Mouse (Mus musculus) neutrophil, adult 5-6 weeks (primary cell): Measurements from ENCODE around the gene Insc. TPM values are rescaled to one million over a fixed set of nuclear protein-coding genes. Genes with fewer than 3 reads are reported as not detected.

ENCODE experiments used
- ATAC-seq: fragments of 151-379, 151-347 bp; 2 replicates; pipeline ENCODE4 v1.8.0; 2017; ENCODE audit warnings: mild to moderate bottlenecking, moderate TSS enrichment; ENCODE audit not compliant: insufficient number of reproducible peaks, poor library complexity, low FRiP score, severe bottlenecking; ENCODE audit errors: extremely low read depth
- total RNA-seq: library from RNA; stranded (forward); fragments of 200-1000 nt; gene quantifications from 2 replicates; pipeline ENCODE4 v1.2.3, GENCODE M21; 2017

The Insc gene
- total RNA-seq, 1 experiment from 2014 or later: not detected

DNA sequence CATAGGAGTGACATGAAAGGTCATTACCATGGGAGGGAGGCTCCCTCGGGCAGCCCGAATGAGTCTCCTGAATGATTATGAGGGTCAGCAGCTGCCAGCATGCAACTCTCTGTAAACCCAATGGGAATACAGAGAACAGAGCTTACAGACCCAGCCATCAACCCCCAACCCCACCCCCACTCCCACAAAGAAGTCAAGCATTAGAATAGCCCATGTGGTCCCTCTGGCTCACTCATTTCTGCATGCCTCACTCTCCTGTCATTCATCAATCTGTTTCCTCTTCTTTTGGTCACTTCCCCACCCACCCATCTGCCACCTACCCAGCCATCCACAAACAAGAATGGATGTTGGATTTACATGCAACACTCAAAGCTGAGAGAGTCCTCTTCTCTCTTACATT, 10.0 kb downstream of the Insc start:
- ATAC-seq: no peak

DNA sequence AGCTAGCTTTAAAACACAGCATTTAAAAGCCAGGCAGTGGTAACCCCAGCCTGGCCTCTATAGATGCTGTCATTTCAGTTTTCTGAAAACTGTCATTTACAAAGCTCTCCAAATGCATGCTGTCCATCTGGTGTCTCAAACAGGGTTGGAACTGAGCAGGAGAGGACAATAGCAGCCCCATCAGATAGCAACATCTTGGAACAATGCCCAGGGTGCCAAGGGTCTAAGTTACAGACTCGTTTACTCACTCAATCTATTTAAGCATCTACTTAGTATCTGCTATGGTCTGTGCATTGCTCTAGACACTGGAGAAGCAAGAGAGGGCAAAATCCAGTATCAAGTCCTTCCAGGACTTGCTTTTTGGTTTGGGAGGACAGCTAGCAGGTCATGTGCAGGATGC, 10.7 kb downstream of the Insc start:
- no peak for ATAC-seq

DNA sequence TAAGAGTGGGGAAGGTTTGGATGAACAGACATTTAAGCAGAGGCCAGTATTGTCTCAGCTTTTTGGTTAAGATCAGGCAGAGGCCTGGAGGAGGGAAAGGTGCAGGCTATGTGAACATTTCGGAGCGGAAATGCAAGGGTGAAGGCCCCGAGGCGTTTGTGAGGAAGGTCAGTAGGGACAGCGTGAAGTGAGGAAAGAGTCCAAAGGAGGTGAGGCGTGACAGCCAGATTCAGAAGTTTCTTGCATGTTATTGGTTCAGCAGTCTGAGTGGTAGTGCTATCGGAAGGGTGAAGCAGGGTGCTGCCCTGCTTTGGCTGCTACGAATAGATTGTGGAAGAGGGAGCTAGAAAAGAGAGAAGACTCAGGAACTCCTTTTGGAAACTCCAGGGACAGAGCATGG, 11.1 kb downstream of the Insc start:
- ATAC-seq: no peak

DNA sequence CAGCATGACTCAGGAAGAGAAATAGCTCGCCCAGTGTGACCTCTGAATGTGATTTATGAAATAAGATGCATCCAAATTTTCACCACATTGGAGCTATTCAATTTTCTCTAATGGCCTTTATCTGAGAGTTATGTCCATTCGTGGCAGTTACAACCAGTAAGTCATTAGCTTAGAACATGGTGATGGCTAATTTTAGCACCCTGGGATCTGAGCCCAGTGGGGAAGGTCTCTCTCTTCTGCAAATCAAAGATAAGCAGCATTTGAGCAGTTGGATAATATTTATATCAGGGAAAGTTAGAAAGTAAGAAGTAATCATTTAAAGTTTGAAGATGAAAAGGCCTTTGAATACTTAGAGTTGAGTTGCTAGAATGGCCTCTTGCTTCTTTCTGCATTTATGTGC, 19.2 kb downstream of the Insc start:
- ATAC-seq: no peak

DNA sequence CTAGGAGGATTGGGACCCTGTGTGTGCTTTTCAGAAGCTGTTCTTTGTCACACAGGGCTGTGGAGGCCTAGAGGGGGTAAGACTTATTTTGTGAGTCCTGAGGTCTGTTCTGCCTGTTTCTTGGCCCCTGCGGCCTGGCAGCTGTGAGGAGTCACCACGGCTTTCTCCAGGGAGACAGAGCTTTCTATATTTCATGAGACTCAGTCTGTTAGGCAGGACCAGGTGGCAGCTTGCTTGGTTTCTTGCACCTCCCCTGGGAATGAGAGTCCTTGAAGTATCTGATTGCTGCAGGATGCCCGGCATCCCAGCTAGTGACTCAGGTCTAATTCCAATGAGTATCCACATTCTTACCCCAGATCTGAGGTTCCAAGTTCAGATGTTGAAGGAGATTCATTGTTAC, 21.8 kb downstream of the Insc start:
- no peak for ATAC-seq

DNA sequence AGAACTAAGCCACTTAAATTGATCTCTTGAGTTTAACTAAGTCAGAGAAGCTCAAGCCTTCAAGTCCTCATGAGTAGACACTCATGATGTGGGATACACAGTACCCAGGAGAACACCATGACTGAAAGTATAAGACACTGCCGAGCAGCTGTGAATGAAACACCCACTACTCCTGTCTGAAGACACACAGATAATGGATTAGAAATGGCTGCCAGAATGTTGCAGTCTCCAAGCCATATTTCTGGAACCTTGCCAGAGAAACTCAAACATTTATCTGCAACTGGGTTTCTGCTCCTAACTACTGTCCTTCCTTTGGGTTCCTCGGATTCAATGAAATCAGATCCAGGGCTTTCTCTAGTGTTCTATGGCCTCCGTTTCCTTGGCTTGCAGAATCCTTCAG, 23.0 kb downstream of the Insc start:
- ATAC-seq: no peak

DNA sequence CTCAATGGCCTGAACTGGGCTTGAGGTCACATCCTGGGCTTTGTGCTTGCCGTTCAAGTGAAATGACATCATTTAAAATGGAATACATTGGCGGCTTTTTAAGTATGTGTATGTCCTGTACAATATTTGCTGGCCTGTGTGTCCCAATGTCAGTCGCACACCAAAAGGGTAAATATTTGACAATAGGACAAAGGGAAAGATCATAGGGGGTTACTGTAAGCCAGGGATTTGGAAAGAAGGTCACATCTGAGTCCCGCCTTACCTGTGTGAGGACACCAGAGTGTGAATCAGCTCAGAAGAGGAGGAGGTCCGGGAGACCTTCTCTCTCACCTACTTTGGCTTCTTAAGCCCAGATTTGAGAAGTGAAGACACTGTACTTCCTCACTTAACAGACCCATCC, 25.0 kb downstream of the Insc start:
- no peak for ATAC-seq

DNA sequence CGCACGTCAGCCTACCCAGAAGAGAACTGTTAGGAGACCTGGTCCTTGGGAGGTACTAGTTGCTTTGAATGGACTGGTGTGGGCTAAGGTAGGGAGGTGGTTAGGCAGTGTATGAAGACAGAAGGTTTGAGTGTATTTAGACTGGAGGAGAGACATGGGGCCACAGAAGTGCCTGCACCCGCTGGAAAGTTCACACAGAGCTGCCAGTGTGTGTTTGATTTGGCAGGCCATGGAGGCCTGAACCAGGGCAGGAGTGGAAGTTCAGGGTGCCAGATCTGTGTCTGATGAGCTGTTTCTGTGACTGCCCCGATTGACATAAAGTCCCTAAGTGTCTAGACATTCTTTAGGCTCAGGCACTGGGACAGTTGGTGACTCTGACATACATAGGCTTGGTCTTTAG, 25.5 kb downstream of the Insc start:
- ATAC-seq: no peak

DNA sequence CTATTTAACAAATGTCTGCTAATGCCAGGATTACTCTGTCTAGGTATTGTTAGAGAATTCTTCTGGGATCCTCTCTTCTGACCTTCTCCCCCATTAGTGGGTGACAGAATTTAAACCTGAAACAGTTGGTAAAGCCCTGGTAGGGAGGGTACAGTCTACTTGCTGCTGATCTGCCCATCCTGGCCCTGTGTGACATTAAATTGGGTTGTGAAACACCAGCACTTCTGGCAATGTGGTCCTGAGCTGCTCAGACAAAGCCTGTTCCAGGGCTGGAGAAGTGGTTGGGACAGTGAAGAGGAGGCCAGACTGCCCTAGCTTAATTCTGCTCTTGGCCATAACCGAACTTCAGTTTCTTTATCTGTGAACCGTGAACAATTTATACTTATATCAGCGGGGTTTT, 27.1 kb downstream of the Insc start:
- no peak for ATAC-seq

DNA sequence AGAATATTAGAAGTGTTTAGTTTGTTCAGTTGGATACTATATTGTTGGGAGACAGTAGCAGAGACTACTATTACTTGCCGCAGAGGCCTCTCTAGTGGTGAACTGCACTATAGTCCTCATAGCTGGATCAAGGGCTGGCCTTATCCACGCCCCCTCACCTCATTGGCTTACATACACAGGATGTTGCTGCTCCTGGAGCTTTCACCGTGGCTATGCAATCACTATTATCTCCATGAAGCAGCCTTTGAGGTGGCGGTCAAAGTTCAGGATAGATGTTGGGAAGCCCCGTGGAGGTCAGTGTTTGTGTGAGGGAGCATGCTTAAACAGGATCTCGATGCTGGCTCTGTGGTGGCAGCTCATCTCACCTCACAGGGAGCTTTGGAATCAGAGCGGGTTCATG, 28.3 kb downstream of the Insc start:
- no peak for ATAC-seq

DNA sequence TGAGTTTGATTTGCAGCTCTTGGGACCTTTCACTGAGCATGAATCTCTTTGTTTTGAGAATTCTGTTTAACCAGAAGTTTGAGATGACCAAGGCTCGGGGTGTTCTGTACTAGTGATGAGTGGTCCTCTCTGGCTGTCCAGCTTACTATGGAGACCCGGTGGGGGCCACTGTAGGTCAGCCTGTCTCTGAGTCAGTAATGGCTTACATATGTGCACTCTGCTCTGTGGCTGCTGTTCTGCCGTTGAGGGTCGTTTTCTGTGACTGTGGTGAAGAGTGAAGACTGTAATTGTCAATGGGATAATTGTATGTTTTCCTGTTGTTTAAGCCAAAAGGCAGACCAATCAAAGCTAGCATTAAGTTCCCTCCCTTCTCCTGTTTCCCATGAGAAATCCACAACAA, 30.3 kb downstream of the Insc start:
- ATAC-seq: no peak

DNA sequence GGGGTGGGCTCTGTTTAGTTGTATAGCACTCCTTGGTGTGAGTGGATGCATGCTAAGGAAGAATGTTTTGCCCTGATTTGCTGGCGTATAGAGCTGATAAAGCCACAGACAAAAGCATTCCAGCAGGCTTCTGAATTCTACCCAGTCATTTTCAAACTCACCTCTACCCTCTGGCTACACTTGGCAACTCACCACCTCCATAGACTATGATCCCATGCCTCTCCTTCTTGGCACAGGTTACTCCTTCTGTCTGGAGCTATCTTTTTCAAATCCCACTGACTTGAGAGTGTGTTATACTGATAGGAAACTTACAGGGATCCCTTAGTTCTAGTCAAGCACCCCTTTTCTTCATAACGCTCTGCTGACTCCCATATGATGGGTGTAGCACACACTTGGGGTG, 32.4 kb downstream of the Insc start:
- no peak for ATAC-seq

DNA sequence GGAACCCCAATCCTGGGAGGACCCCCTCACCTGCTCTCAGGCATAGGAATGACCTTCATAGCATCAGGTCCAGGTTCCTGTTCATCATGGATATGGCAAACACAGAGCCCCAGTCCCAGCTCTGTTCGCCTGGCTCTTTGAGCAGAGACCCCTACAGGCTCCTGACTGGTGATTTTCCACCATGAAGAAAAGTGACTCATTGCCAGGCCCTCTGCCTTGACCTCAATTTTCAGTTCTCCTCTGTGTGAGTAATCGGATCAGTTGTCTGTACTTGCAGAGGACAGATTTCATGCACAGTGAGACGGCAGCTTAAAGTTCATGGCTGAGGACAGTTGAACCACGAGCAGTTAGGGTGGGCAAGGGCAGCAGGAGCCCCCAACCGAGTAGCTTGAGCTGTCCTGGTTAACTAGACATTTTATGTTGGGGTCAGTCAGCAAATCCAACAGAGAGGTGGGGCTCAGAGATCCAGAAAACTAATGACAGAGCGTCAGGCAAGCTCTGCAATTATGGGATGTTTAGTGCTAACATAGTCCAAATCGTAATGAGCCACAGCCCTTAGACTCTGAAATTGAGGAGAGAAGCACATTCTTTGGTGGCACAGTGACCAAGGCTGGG, 34.8 kb downstream of the Insc start:
- ATAC-seq: no peak

DNA sequence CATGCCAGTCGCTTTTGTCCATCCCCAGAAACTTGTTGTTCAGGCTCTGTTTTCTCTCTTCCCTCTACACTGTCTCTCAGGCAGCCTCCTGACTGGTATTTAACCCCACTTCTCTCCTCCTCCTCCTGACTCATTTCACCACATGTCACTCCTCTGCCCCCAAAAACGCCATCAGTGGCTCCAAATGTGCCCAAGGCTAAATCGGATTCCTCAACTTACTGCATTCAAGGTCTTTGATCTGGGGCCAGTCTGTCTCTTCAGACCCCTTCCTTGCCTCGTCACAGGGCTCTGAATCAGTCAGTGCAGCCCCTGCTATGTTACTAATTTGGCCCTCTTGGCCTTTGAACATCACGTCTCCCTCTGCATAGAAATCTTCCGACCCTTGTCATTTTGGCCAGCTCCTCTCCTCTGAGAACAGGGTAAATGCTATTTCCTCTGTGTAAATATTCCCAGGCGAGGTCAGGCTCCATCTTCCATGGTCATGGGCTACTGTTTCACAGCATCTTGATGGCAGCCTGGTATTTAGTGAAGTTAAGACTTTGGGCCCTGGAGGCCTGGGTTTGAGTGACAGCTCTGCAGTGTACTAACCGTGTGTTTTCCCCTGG, 35.7 kb downstream of the Insc start:
- no peak for ATAC-seq

DNA sequence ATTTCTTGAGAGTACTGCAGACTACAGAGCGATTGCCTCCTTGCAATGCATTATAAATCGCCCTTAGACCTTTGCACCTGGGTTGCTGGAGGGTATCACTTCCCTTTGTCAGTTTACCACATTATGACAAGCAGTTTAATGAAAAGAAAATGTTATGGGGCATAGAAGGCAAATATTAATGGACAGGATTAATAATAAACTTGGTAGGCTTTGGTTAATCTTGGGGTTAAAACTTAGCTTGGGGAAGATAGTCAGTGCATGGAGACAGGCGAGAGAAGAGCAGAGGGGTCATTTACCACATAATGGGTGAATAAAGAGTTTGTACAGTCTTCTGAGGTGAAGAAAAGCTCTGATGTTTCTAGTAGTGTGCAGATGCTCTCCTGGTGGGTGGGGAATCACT, 39.8 kb downstream of the Insc start:
- ATAC-seq: no peak

DNA sequence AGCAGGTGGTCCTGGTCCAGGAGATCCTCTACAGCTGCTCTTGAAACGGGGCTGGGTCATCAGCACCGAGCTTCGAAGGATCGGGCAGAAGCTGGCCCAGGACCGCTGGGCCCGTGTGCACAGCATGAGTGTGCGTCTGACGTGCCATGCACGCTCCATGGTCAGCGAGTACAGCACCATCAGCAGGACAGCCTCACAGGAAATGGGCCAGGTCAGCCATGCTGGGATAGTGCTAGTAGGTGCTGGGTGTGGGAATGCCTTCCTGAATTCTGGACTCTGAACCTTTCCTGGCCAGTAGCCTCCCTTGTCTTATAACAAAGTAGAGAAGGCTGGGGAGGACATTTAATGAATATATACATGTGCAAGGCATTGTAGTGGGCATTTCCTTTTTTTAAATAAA, 47.6 kb downstream of the Insc start:
- no peak for ATAC-seq

DNA sequence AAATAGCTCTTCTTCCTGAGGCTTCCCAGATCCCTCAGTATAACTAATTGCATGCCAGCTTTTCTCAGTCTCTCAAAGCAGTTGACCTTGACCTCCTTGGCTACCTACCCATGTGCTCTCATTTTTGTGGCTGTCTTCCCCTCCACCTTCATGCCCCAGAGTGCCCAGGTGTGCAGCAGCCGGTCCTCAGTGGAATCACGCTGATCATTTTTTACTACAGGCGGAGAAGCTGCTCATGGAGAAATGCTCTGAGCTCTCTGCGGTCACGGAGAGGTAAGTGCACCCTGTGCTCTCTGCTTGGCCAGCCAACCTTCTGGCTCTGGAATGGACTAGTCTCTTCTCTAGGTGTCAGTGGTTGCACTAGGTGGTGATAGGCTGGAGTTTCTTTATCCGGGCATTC, 48.5 kb downstream of the Insc start:
- ATAC-seq: no peak

DNA sequence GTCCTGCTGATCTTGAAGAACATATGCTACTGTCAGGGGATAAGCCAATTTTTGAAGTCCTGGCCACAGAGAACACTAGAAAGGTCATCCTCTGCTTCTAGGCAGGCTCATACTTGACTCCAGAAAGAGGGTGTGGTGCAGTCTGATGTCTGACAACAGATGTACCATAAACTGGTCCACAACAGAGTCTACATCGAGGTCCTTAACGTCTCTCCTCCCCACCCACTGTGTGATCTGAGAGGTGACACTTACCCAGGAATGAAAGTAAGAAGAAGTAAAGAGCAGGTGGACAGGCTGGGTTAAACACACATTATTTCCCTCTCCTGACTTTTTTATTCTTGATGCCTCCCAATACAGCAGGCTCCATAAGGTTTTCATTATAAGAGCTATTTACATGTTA, 50.9 kb downstream of the Insc start:
- ATAC-seq: no peak

DNA sequence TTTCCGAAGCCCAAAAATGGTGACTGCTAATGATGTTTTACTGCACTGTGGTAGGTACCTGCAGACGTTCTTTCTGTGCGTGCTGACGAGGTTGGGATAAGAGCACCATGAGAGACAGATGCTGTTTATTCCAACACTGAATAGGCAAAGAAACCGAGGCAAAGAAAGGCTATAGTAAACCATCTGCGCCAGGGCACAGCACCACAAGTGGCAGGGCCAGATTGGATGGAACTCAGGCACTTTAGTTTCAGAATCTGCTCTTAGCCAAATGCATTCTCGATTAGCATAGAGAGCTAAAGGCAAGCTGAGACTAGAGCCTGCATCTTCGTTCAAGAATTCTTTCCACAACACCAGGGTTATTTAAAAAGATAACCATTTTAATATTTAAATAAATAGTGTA, 59.1 kb downstream of the Insc start:
- no peak for ATAC-seq

DNA sequence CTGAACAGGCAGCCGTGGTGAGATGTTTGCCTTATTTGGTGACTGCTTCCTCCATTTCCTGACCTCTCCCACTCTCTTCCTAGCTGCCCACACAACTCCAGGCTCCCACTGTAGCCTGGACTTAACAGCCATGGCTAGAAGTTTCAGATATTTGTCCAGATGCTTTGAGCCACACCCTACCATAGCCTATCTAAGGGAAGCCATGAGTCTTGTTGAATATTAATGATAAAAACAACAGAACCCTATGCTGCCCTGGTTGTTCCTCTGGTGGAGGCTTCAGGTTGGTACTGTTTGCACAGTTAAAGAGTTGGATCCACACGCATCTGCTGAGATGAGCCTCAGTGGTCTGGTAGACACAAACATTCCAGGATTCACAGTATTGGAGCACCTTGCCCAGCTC, 61.8 kb downstream of the Insc start:
- no peak for ATAC-seq

DNA sequence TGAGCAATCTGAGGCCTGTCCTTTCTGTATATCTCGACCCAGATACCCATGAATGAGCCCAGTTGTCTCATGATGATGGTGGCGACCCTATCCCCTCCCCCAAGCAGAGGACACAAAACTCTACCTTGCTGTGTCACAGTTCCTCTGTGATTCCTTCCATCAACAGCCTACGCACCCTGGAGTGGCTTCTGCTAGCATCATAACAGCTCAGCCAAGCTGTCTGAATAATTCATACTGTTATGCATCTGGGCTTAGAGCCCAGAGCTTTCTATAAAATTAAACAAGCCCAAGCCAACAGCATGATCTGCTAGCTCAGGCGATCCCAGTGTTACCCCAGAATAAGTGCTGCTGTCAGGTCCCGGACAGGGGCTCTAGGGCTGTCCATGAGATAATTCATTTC, 63.8 kb downstream of the Insc start:
- no peak for ATAC-seq
